Mouse (Mus musculus) forebrain, postnatal 0 days (tissue): ENCODE measurements around the gene Mef2c. TPM values are rescaled to one million over a fixed set of nuclear protein-coding genes. Genes with fewer than 3 reads are reported as not detected.

ENCODE experiments used
- ATAC-seq: fragments of 200-750 bp; cut with Nextera tagmentation; 2 replicates; pipeline ENCODE4 v1.8.0; 2017; ENCODE audit warnings: mild to moderate bottlenecking, moderate library complexity
- DNase-seq: peaks from one replicate; pipeline ENCODE4 v3.0.0-alpha.2; 2015
- H3K27ac ChIP-seq: fragments of 300-500 bp; sonication (generic); 2 replicates; pipeline ENCODE4 v1.5.1; 2014; ENCODE audit warnings: low read depth, mild to moderate bottlenecking, antibody characterized with exemption, low read length, moderate library complexity, mixed read lengths
- H3K27me3 ChIP-seq: fragments of 300-500 bp; sonication (generic); 2 replicates; pipeline ENCODE4 v1.6.1; 2014; ENCODE audit warnings: mild to moderate bottlenecking, low read length, mixed read lengths; ENCODE audit not compliant: insufficient read depth
- H3K36me3 ChIP-seq: fragments of 300-500 bp; sonication (generic); 2 replicates; pipeline ENCODE4 v1.6.1; 2014; ENCODE audit warnings: mild to moderate bottlenecking, moderate library complexity; ENCODE audit not compliant: insufficient read depth
- H3K4me1 ChIP-seq: fragments of 300-500 bp; sonication (generic); 2 replicates; pipeline ENCODE4 v1.6.1; 2014; ENCODE audit warnings: antibody characterized with exemption; ENCODE audit not compliant: insufficient read depth
- H3K4me2 ChIP-seq: fragments of 300-500 bp; sonication (generic); 2 replicates; pipeline ENCODE4 v1.6.1; 2014; ENCODE audit warnings: low read depth, mild to moderate bottlenecking, moderate library complexity
- H3K4me3 ChIP-seq: fragments of 300-500 bp; sonication (generic); 2 replicates; pipeline ENCODE4 v1.5.1; 2014; ENCODE audit warnings: low read depth, low read length, mixed read lengths
- H3K9ac ChIP-seq: fragments of 300-500 bp; sonication (generic); 2 replicates; pipeline ENCODE4 v1.6.1; 2014; ENCODE audit warnings: mild to moderate bottlenecking
- H3K9me3 ChIP-seq: fragments of 300-500 bp; sonication (generic); 2 replicates; pipeline ENCODE4 v1.6.1; 2016; ENCODE audit warnings: low read length
- CTCF ChIP-seq: sonication (generic); IDR thresholded peaks from 2 replicates; pipeline ENCODE4 v1.5.1; 2016; ENCODE audit warnings: antibody characterized with exemption, control low read depth, low read depth
- WGBS: fragments of 180-500 bp; shearing (Covaris S2); extraction: QIAGEN DNeasy Blood & Tissue Kit; methylation state at CpG from one replicate; pipeline ENCODE4 v1.1.7; 2014; 5-methylcytosine and 5-hydroxymethylcytosine counted together
- polyA plus RNA-seq: library from polyadenylated mRNA; unstranded; fragments of >200 nt; fragmentation: Nextera tagmentation; extraction: Ambion mirVana; gene quantifications from 2 replicates; pipeline ENCODE4 v1.2.1, GENCODE M21; 2015
- total RNA-seq: library from RNA; depleted of rRNA; stranded (reverse); fragments of >200 nt; gene quantifications from 2 replicates; pipeline ENCODE4 v1.2.3, GENCODE M21; 2014

The Mef2c gene
- total and polyA plus RNA-seq, 2 experiments from 2014 or later, result 245 to 373 TPM

- Histone ChIP-seq H3K4me1 (no peaks in the 10 kb centered on the region), H3K4me3 (peak overlapping the region; percentile 66), H3K9me3 (no peaks in the 10 kb centered on the region), H3K4me2 (peak overlapping the region; percentile 73), H3K27ac (peak overlapping the region; percentile 92), H3K36me3 (no peaks in the 10 kb centered on the region), H3K27me3 (no peaks in the 10 kb centered on the region), H3K9ac (peak overlapping the region; percentile 69)
- TF ChIP-seq CTCF, result no peak
- 1% methylated on average over 43 of the region's 43 CpGs for WGBS
- DNase-seq (peak; percentile 95), ATAC-seq (peak; percentile 86)
These were observed 20.5 kb downstream of the Mef2c start for GRCm38 (mm10) chr13:83524159-83524901.

- H3K4me1 ChIP-seq, result no peaks in the 10 kb centered on the region
- H3K9ac ChIP-seq, result peak overlapping the region; percentile 69
- no peak for ATAC-seq
- WGBS, result 17% methylated on average over 7 of the region's 7 CpGs
- H3K27ac ChIP-seq, result peak overlapping the region; percentile 92
- peak overlapping the region; percentile 66 for H3K4me3 ChIP-seq
- no peaks in the 10 kb centered on the region for H3K9me3 ChIP-seq
- H3K4me2 ChIP-seq, result peak overlapping the region; percentile 73
- no peak for TF ChIP-seq CTCF
- no peaks in the 10 kb centered on the region for H3K27me3 ChIP-seq
- DNase-seq, result no peak
- no peaks in the 10 kb centered on the region for H3K36me3 ChIP-seq
These were observed 21.3 kb downstream of the Mef2c start for GRCm38 (mm10) chr13:83524902-83525715.

GRCm38 (mm10) chr13:83525716-83526005 is 21.8 kb downstream of the Mef2c start:
- peak overlapping the region; percentile 69 for H3K9ac ChIP-seq

GRCm38 (mm10) chr13:83526066-83526465 is 22.2 kb downstream of the Mef2c start:
- H3K27me3 ChIP-seq, result no peaks in the 10 kb centered on the region
- H3K36me3 ChIP-seq, result no peaks in the 10 kb centered on the region
- WGBS, result 32% methylated on average over 6 of the region's 6 CpGs
- no peaks in the 10 kb centered on the region for H3K9me3 ChIP-seq
- TF ChIP-seq CTCF, result no peak
- ATAC-seq (no peak), DNase-seq (peak; percentile 62)
- H3K4me3 ChIP-seq, result peak overlapping the region; percentile 66
- no peaks in the 10 kb centered on the region for H3K4me1 ChIP-seq
- peak overlapping the region; percentile 73 for H3K4me2 ChIP-seq
- H3K9ac ChIP-seq, result peak overlapping the region; percentile 69
- H3K27ac ChIP-seq, result peak overlapping the region; percentile 92

More at GRCm38 (mm10) chr13:83525716-83526005, 21.8 kb downstream of the Mef2c start:
- Histone ChIP-seq H3K4me3 (peak overlapping the region; percentile 66), H3K4me2 (peak overlapping the region; percentile 73), H3K27me3 (no peaks in the 10 kb centered on the region), H3K36me3 (no peaks in the 10 kb centered on the region), H3K9me3 (no peaks in the 10 kb centered on the region), H3K27ac (peak overlapping the region; percentile 92), H3K4me1 (no peaks in the 10 kb centered on the region)
- ATAC-seq (no peak), DNase-seq (no peak)
- WGBS, result 34% methylated on average over 2 of the region's 2 CpGs
- TF ChIP-seq CTCF, result no peak

- Histone ChIP-seq H3K27ac (peak overlapping the region; percentile 76), H3K4me3 (peak overlapping the region; percentile 43), H3K27me3 (no peaks in the 10 kb centered on the region), H3K9me3 (no peaks in the 10 kb centered on the region), H3K9ac (peak overlapping the region; percentile 59), H3K36me3 (no peaks in the 10 kb centered on the region), H3K4me1 (no peaks in the 10 kb centered on the region), H3K4me2 (peak overlapping the region; percentile 42)
- DNase-seq (peak; percentile 62), ATAC-seq (no peak)
- WGBS, result 34% methylated on average over 9 of the region's 9 CpGs
- no peak for TF ChIP-seq CTCF
These were observed 24.1 kb downstream of the Mef2c start for GRCm38 (mm10) chr13:83527921-83528320.

- no peak for DNase-seq
- WGBS, result 53% methylated on average over 8 of the region's 8 CpGs
- Histone ChIP-seq H3K36me3 (no peaks in the 10 kb centered on the region), H3K9ac (peak overlapping the region; percentile 51), H3K27me3 (no peaks in the 10 kb centered on the region), H3K9me3 (no peaks in the 10 kb centered on the region), H3K4me3 (peak overlapping the region; percentile 35), H3K4me1 (no peaks in the 10 kb centered on the region), H3K4me2 (peak overlapping the region; percentile 50), H3K27ac (peak overlapping the region; percentile 69)
- ATAC-seq, result no peak
- TF ChIP-seq CTCF, result no peak
These were observed 26.0 kb downstream of the Mef2c start for GRCm38 (mm10) chr13:83529729-83530314.

- H3K9ac ChIP-seq, result peak overlapping the region; percentile 51; the same call in 1 of the 2 replicates
- H3K4me3 ChIP-seq, result peak overlapping the region; percentile 35
- H3K4me2 ChIP-seq, result peak overlapping the region; percentile 50
- no peaks in the 10 kb centered on the region for H3K36me3 ChIP-seq
- WGBS, result 68% methylated on average over 4 of the region's 4 CpGs
- peak overlapping the region; percentile 54; the same call in 1 of the 2 replicates for H3K27ac ChIP-seq
- no peaks in the 10 kb centered on the region for H3K27me3 ChIP-seq
- TF ChIP-seq CTCF, result no peak
- no peaks in the 10 kb centered on the region for H3K9me3 ChIP-seq
- no peaks in the 10 kb centered on the region for H3K4me1 ChIP-seq
- DNase-seq, result no peak
- ATAC-seq, result no peak
These were observed 27.1 kb downstream of the Mef2c start for GRCm38 (mm10) chr13:83530889-83531288.
